Mouse (Mus musculus): ENCODE measurements around the gene Fcgr4. TPM values are rescaled to one million over a fixed set of nuclear protein-coding genes. Genes with fewer than 3 reads are reported as not detected.
"Not testable (repeated sequence)": the region's sequence is repeated elsewhere in the genome, so short reads cannot be mapped to it uniquely, and the experiment has no call there.

Fcgr4 gene
- polyA plus RNA-seq (2016; fragmentation: Nextera tagmentation; extraction: Ambion mirVana) = 0.31 TPM in 1 of 2 replicates, not detected in the other

GRCm38 (mm10) chr1:171018737-171019136 is at the start of gene Fcgr4:
TSS of gene Fcgr4 (plus strand) at chr1:171018920.
- H3K36me3 ChIP-seq (replicated peaks) = no peaks in the 10 kb centered on the region
- no peaks in the 10 kb centered on the region for H3K4me1 ChIP-seq
- no peaks in the 10 kb centered on the region for H3K27me3 ChIP-seq (replicated peaks; ENCODE audit: low read depth, poor library complexity, severe bottlenecking)
- 77% methylated on average over 2 of the region's 2 CpGs for WGBS
- no peaks in the 10 kb centered on the region for H3K9me3 ChIP-seq
- no peak within 1 kb of the TSS for H3K27ac ChIP-seq (replicated peaks)
- DNase-seq (ENCODE audit: low spot score) = no peak
- H3K4me3 ChIP-seq = no peak within 1 kb of the TSS

GRCm38 (mm10) chr1:170972494-170972893 is 46.2 kb upstream of the Fcgr4 start:
- no peak for DNase-seq (ENCODE audit: low spot score)
- H3K4me3 ChIP-seq = no peak overlapping the region
- no peaks in the 10 kb centered on the region for H3K36me3 ChIP-seq (replicated peaks)
- WGBS = 92% methylated on average over 6 of the region's 6 CpGs
- H3K27me3 ChIP-seq (replicated peaks; ENCODE audit: low read depth, poor library complexity, severe bottlenecking) = no peaks in the 10 kb centered on the region
- H3K9me3 ChIP-seq = no peaks in the 10 kb centered on the region
- no peaks in the 10 kb centered on the region for H3K4me1 ChIP-seq
- H3K27ac ChIP-seq (replicated peaks) = no peak overlapping the region

GRCm38 (mm10) chr1:170972936-170973335 is 45.8 kb upstream of the Fcgr4 start:
- 83% methylated on average over 4 of the region's 4 CpGs for WGBS
- DNase-seq (ENCODE audit: low spot score) = no peak

GRCm38 (mm10) chr1:170974171-170974570 is 44.5 kb upstream of the Fcgr4 start:
- DNase-seq (ENCODE audit: low spot score) = no peak
- 90% methylated on average over 8 of the region's 8 CpGs for WGBS
- Histone ChIP-seq H3K27ac (replicated peaks) (no peak overlapping the region), H3K36me3 (replicated peaks) (no peaks in the 10 kb centered on the region), H3K9me3 (no peaks in the 10 kb centered on the region), H3K27me3 (replicated peaks; ENCODE audit: low read depth, poor library complexity, severe bottlenecking) (no peaks in the 10 kb centered on the region), H3K4me1 (no peaks in the 10 kb centered on the region), H3K4me3 (no peak overlapping the region)

More at GRCm38 (mm10) chr1:170972936-170973335, 45.8 kb upstream of the Fcgr4 start:
- H3K9me3 ChIP-seq = no peaks in the 10 kb centered on the region
- no peak overlapping the region for H3K27ac ChIP-seq (replicated peaks)
- H3K36me3 ChIP-seq (replicated peaks) = no peaks in the 10 kb centered on the region
- no peak overlapping the region for H3K4me3 ChIP-seq
- no peaks in the 10 kb centered on the region for H3K4me1 ChIP-seq
- no peaks in the 10 kb centered on the region for H3K27me3 ChIP-seq (replicated peaks; ENCODE audit: low read depth, poor library complexity, severe bottlenecking)

GRCm38 (mm10) chr1:170974736-170975135 is 44.0 kb upstream of the Fcgr4 start:
- no peaks in the 10 kb centered on the region for H3K9me3 ChIP-seq
- H3K4me3 ChIP-seq = no peak overlapping the region
- WGBS = 96% methylated on average over 2 of the region's 2 CpGs
- no peak for DNase-seq (ENCODE audit: low spot score)
- H3K27ac ChIP-seq (replicated peaks) = no peak overlapping the region
- H3K27me3 ChIP-seq (replicated peaks; ENCODE audit: low read depth, poor library complexity, severe bottlenecking) = no peaks in the 10 kb centered on the region
- H3K36me3 ChIP-seq (replicated peaks) = no peaks in the 10 kb centered on the region
- H3K4me1 ChIP-seq = no peaks in the 10 kb centered on the region

GRCm38 (mm10) chr1:170975350-170975749 is 43.4 kb upstream of the Fcgr4 start:
- not testable (repeated sequence) for DNase-seq (ENCODE audit: low spot score); H3K4me3 ChIP-seq; H3K36me3 ChIP-seq (replicated peaks); H3K4me1 ChIP-seq; H3K27me3 ChIP-seq (replicated peaks; ENCODE audit: low read depth, poor library complexity, severe bottlenecking); H3K27ac ChIP-seq (replicated peaks); H3K9me3 ChIP-seq
- 83% methylated on average over 2 of the region's 2 CpGs for WGBS

- Histone ChIP-seq H3K9me3 (no peaks in the 10 kb centered on the region), H3K4me1 (no peaks in the 10 kb centered on the region), H3K4me3 (no peak overlapping the region), H3K36me3 (replicated peaks) (no peaks in the 10 kb centered on the region), H3K27me3 (replicated peaks; ENCODE audit: low read depth, poor library complexity, severe bottlenecking) (no peaks in the 10 kb centered on the region), H3K27ac (replicated peaks) (no peak overlapping the region)
- 77% methylated on average over 7 of the region's 7 CpGs for WGBS
- DNase-seq (ENCODE audit: low spot score) = no peak
These were observed 43.0 kb upstream of the Fcgr4 start for GRCm38 (mm10) chr1:170975751-170976161.

GRCm38 (mm10) chr1:170976447-170976846 is 42.3 kb upstream of the Fcgr4 start, which contains the start of gene Fcgr2b:
TSS of gene Fcgr2b (minus strand) at chr1:170976547.
- H3K27ac ChIP-seq (replicated peaks) = no peak within 1 kb of the TSS
- H3K27me3 ChIP-seq (replicated peaks; ENCODE audit: low read depth, poor library complexity, severe bottlenecking) = no peaks in the 10 kb centered on the region
- no peaks in the 10 kb centered on the region for H3K36me3 ChIP-seq (replicated peaks)
- no peaks in the 10 kb centered on the region for H3K4me1 ChIP-seq
- 86% methylated on average over 5 of the region's 5 CpGs for WGBS
- no peak within 1 kb of the TSS for H3K4me3 ChIP-seq
- no peaks in the 10 kb centered on the region for H3K9me3 ChIP-seq
- no peak for DNase-seq (ENCODE audit: low spot score)

- Histone ChIP-seq H3K4me1 (no peaks in the 10 kb centered on the region), H3K27ac (replicated peaks) (no peak overlapping the region), H3K9me3 (no peaks in the 10 kb centered on the region), H3K4me3 (no peak overlapping the region), H3K36me3 (replicated peaks) (no peaks in the 10 kb centered on the region), H3K27me3 (replicated peaks; ENCODE audit: low read depth, poor library complexity, severe bottlenecking) (no peaks in the 10 kb centered on the region)
- no peak for DNase-seq (ENCODE audit: low spot score)
- 79% methylated on average over 4 of the region's 4 CpGs for WGBS
These were observed 40.1 kb upstream of the Fcgr4 start for GRCm38 (mm10) chr1:170978601-170979000.

- not testable (repeated sequence) for H3K36me3 ChIP-seq (replicated peaks); DNase-seq (ENCODE audit: low spot score); H3K4me3 ChIP-seq; H3K9me3 ChIP-seq; H3K27me3 ChIP-seq (replicated peaks; ENCODE audit: low read depth, poor library complexity, severe bottlenecking); H3K27ac ChIP-seq (replicated peaks); H3K4me1 ChIP-seq
- WGBS = 63% methylated on average over 1 of the region's 1 CpGs
These were observed 37.0 kb upstream of the Fcgr4 start for GRCm38 (mm10) chr1:170981679-170982078.

GRCm38 (mm10) chr1:170982301-170982700 is 36.4 kb upstream of the Fcgr4 start:
- H3K27me3 ChIP-seq (replicated peaks; ENCODE audit: low read depth, poor library complexity, severe bottlenecking) = no peaks in the 10 kb centered on the region
- H3K4me3 ChIP-seq = no peak overlapping the region
- WGBS = 87% methylated on average over 2 of the region's 2 CpGs
- H3K36me3 ChIP-seq (replicated peaks) = no peaks in the 10 kb centered on the region
- DNase-seq (ENCODE audit: low spot score) = no peak
- no peaks in the 10 kb centered on the region for H3K9me3 ChIP-seq
- no peak overlapping the region for H3K27ac ChIP-seq (replicated peaks)
- H3K4me1 ChIP-seq = no peaks in the 10 kb centered on the region

- Histone ChIP-seq H3K9me3 (no peaks in the 10 kb centered on the region), H3K36me3 (replicated peaks) (no peaks in the 10 kb centered on the region), H3K4me3 (no peak overlapping the region), H3K27me3 (replicated peaks; ENCODE audit: low read depth, poor library complexity, severe bottlenecking) (no peaks in the 10 kb centered on the region), H3K27ac (replicated peaks) (no peak overlapping the region), H3K4me1 (no peaks in the 10 kb centered on the region)
- DNase-seq (ENCODE audit: low spot score) = no peak
- WGBS = 78% methylated on average over 4 of the region's 4 CpGs
These were observed 35.7 kb upstream of the Fcgr4 start for GRCm38 (mm10) chr1:170983066-170983465.

GRCm38 (mm10) chr1:170985092-170985491 is 33.6 kb upstream of the Fcgr4 start:
- no peak overlapping the region for H3K4me3 ChIP-seq
- 0 out of 2 replicates have a peak, but pooled peaks cover 6% of the 10 kb centered on the region for H3K27me3 ChIP-seq (replicated peaks; ENCODE audit: low read depth, poor library complexity, severe bottlenecking)
- no peak for DNase-seq (ENCODE audit: low spot score)
- H3K4me1 ChIP-seq = no peaks in the 10 kb centered on the region
- 88% methylated on average over 3 of the region's 3 CpGs for WGBS
- H3K9me3 ChIP-seq = no peaks in the 10 kb centered on the region
- H3K36me3 ChIP-seq (replicated peaks) = no peaks in the 10 kb centered on the region
- H3K27ac ChIP-seq (replicated peaks) = no peak overlapping the region

- no peaks in the 10 kb centered on the region for H3K36me3 ChIP-seq (replicated peaks)
- H3K4me3 ChIP-seq = no peak overlapping the region
- H3K27ac ChIP-seq (replicated peaks) = no peak overlapping the region
- no peaks in the 10 kb centered on the region for H3K4me1 ChIP-seq
- no peak for DNase-seq (ENCODE audit: low spot score)
- WGBS = 89% methylated on average over 5 of the region's 5 CpGs
- 0 out of 2 replicates have a peak, but pooled peaks cover 8% of the 10 kb centered on the region for H3K27me3 ChIP-seq (replicated peaks; ENCODE audit: low read depth, poor library complexity, severe bottlenecking)
- no peaks in the 10 kb centered on the region for H3K9me3 ChIP-seq
These were observed 32.9 kb upstream of the Fcgr4 start for GRCm38 (mm10) chr1:170985861-170986260.

All from embryonic facial prominence, embryonic 10.5 days (tissue).